Mouse (Mus musculus) hindbrain, embryonic 15.5 days (tissue): ENCODE measurements at regions not wholly inside any gene's neighbourhood (a gene's known extent, or its start where the extent isn't known, plus 50 kb on each side); places are given as distances from the start of the nearest gene placed in this dataset.

Experiments
- ATAC-seq: fragments of 200-750 bp; cut with Nextera tagmentation; 2 replicates; pipeline ENCODE4 v1.8.0; 2017; ENCODE audit warnings: low read depth, moderate number of reproducible peaks, moderate TSS enrichment; ENCODE audit not compliant: low FRiP score
- H3K27ac ChIP-seq: fragments of 300-500 bp; sonication (generic); replicated peaks from 2 replicates; pipeline ENCODE4 v1.5.1; 2015; ENCODE audit warnings: mild to moderate bottlenecking, inconsistent platforms
- H3K27me3 ChIP-seq: fragments of 300-500 bp; sonication (generic); 2 replicates; pipeline ENCODE4 v1.6.1; 2015; ENCODE audit warnings: control low read depth, inconsistent platforms
- H3K36me3 ChIP-seq: fragments of 300-500 bp; sonication (generic); 2 replicates; pipeline ENCODE4 v1.6.1; 2015; ENCODE audit warnings: control low read depth, inconsistent platforms
- H3K4me1 ChIP-seq: fragments of 300-500 bp; sonication (generic); replicated peaks from 2 replicates; pipeline ENCODE4 v1.6.1; 2015; ENCODE audit warnings: control low read depth, inconsistent platforms
- H3K4me2 ChIP-seq: fragments of 300-500 bp; sonication (generic); 2 replicates; pipeline ENCODE4 v1.6.1; 2015; ENCODE audit warnings: moderate library complexity, mild to moderate bottlenecking, inconsistent platforms
- H3K4me3 ChIP-seq: fragments of 300-500 bp; sonication (generic); 2 replicates; pipeline ENCODE4 v1.5.1; 2015; ENCODE audit warnings: mild to moderate bottlenecking, inconsistent platforms
- H3K9ac ChIP-seq: fragments of 300-500 bp; sonication (generic); 2 replicates; pipeline ENCODE4 v1.6.1; 2015; ENCODE audit warnings: inconsistent platforms
- H3K9me3 ChIP-seq: fragments of 300-500 bp; sonication (generic); 2 replicates; pipeline ENCODE4 v1.6.1; 2016; ENCODE audit warnings: control low read depth, inconsistent platforms
- WGBS: fragments of 180-500 bp; shearing (Covaris S2); methylation state at CpG from one replicate; pipeline ENCODE4 v1.1.7; 2015; 5-methylcytosine and 5-hydroxymethylcytosine counted together

GRCm38 (mm10) chr19:30289721-30290120 is 57.0 kb downstream of the Mbl2 start:
- no peak overlapping the region for H3K4me3 ChIP-seq
- no peaks in the 10 kb centered on the region for H3K27me3 ChIP-seq
- no peaks in the 10 kb centered on the region for H3K9me3 ChIP-seq
- no peaks in the 10 kb centered on the region for H3K36me3 ChIP-seq
- H3K4me1 ChIP-seq: no peaks in the 10 kb centered on the region
- H3K27ac ChIP-seq: no peak overlapping the region
- ATAC-seq: no peak
- 70% methylated on average over 4 of the region's 4 CpGs for WGBS
- no peak overlapping the region for H3K4me2 ChIP-seq
- no peak overlapping the region for H3K9ac ChIP-seq

- peak; percentile 38; the same call in 1 of the 2 replicates for ATAC-seq
- Histone ChIP-seq H3K4me3 (peak overlapping the region; percentile 9; the same call in 1 of the 2 replicates), H3K4me2 (peak overlapping the region; percentile 35), H3K9ac (no peak overlapping the region), H3K9me3 (no peaks in the 10 kb centered on the region), H3K27me3 (no peaks in the 10 kb centered on the region), H3K4me1 (no peaks in the 10 kb centered on the region), H3K36me3 (no peaks in the 10 kb centered on the region), H3K27ac (no peak overlapping the region)
- 29% methylated on average over 15 of the region's 15 CpGs for WGBS
Observed at GRCm38 (mm10) chr19:30295263-30295704, 62.5 kb downstream of the Mbl2 start.

GRCm38 (mm10) chr19:30296024-30296423 is 63.3 kb downstream of the Mbl2 start:
- Histone ChIP-seq H3K4me2 (no peak overlapping the region), H3K4me1 (no peaks in the 10 kb centered on the region), H3K36me3 (no peaks in the 10 kb centered on the region), H3K9me3 (no peaks in the 10 kb centered on the region), H3K27ac (no peak overlapping the region), H3K27me3 (no peaks in the 10 kb centered on the region), H3K9ac (no peak overlapping the region), H3K4me3 (no peak overlapping the region)
- no peak for ATAC-seq
- 73% methylated on average over 3 of the region's 3 CpGs for WGBS

GRCm38 (mm10) chr19:30299536-30299935 is 66.8 kb downstream of the Mbl2 start:
- H3K4me2 ChIP-seq: no peak overlapping the region
- ATAC-seq: no peak
- no peak overlapping the region for H3K4me3 ChIP-seq
- no peaks in the 10 kb centered on the region for H3K36me3 ChIP-seq
- WGBS: 84% methylated on average over 3 of the region's 3 CpGs
- H3K27ac ChIP-seq: no peak overlapping the region
- no peak overlapping the region for H3K9ac ChIP-seq
- H3K4me1 ChIP-seq: no peaks in the 10 kb centered on the region
- H3K9me3 ChIP-seq: no peaks in the 10 kb centered on the region
- no peaks in the 10 kb centered on the region for H3K27me3 ChIP-seq

- no peak for ATAC-seq
- Histone ChIP-seq H3K27ac (no peak overlapping the region), H3K27me3 (no peaks in the 10 kb centered on the region), H3K9ac (no peak overlapping the region), H3K4me2 (no peak overlapping the region), H3K4me1 (no peaks in the 10 kb centered on the region), H3K9me3 (no peaks in the 10 kb centered on the region), H3K36me3 (no peaks in the 10 kb centered on the region), H3K4me3 (no peak overlapping the region)
- WGBS: 84% methylated on average over 4 of the region's 4 CpGs
Observed at GRCm38 (mm10) chr19:30302281-30302680, 69.5 kb downstream of the Mbl2 start.

GRCm38 (mm10) chr19:30306379-30306778 is 73.6 kb downstream of the Mbl2 start:
- no peaks in the 10 kb centered on the region for H3K9me3 ChIP-seq
- no peak overlapping the region for H3K4me2 ChIP-seq
- H3K4me1 ChIP-seq: no peaks in the 10 kb centered on the region
- H3K27ac ChIP-seq: no peak overlapping the region
- ATAC-seq: 0 out of 2 replicates have a peak, but pooled peaks have one; percentile 27
- no peak overlapping the region for H3K4me3 ChIP-seq
- no peaks in the 10 kb centered on the region for H3K36me3 ChIP-seq
- WGBS: 87% methylated on average over 2 of the region's 2 CpGs
- H3K27me3 ChIP-seq: no peaks in the 10 kb centered on the region
- H3K9ac ChIP-seq: no peak overlapping the region

GRCm38 (mm10) chr19:30306919-30307318 is 74.2 kb downstream of the Mbl2 start:
- WGBS: 87% methylated on average over 6 of the region's 6 CpGs
- Histone ChIP-seq H3K4me3 (no peak overlapping the region), H3K27me3 (no peaks in the 10 kb centered on the region)

GRCm38 (mm10) chr19:30317314-30317713 is 84.6 kb downstream of the Mbl2 start:
- no peaks in the 10 kb centered on the region for H3K4me1 ChIP-seq
- H3K4me2 ChIP-seq: no peak overlapping the region
- H3K4me3 ChIP-seq: no peak overlapping the region
- ATAC-seq: no peak
- H3K27me3 ChIP-seq: no peaks in the 10 kb centered on the region
- H3K36me3 ChIP-seq: no peaks in the 10 kb centered on the region
- H3K9me3 ChIP-seq: no peaks in the 10 kb centered on the region
- no peak overlapping the region for H3K9ac ChIP-seq
- H3K27ac ChIP-seq: no peak overlapping the region
- 90% methylated on average over 3 of the region's 3 CpGs for WGBS

More at GRCm38 (mm10) chr19:30306919-30307318, 74.2 kb downstream of the Mbl2 start:
- no peak for ATAC-seq
- Histone ChIP-seq H3K9ac (no peak overlapping the region), H3K27ac (no peak overlapping the region), H3K4me1 (no peaks in the 10 kb centered on the region), H3K4me2 (no peak overlapping the region), H3K9me3 (no peaks in the 10 kb centered on the region), H3K36me3 (no peaks in the 10 kb centered on the region)

GRCm38 (mm10) chr19:30327693-30328092 is 95.0 kb downstream of the Mbl2 start:
- ATAC-seq: no peak
- no peak overlapping the region for H3K4me3 ChIP-seq
- no peaks in the 10 kb centered on the region for H3K27me3 ChIP-seq
- H3K9ac ChIP-seq: no peak overlapping the region
- H3K4me1 ChIP-seq: no peaks in the 10 kb centered on the region
- no peak overlapping the region for H3K27ac ChIP-seq
- H3K36me3 ChIP-seq: no peaks in the 10 kb centered on the region
- no peak overlapping the region for H3K4me2 ChIP-seq
- no peaks in the 10 kb centered on the region for H3K9me3 ChIP-seq

GRCm38 (mm10) chr19:30328886-30329285 is 96.1 kb downstream of the Mbl2 start:
- whole genome bisulfite sequencing: 85% methylated on average over 4 of the region's 4 CpGs
- Histone ChIP-seq H3K36me3 (no peaks in the 10 kb centered on the region), H3K4me2 (no peak overlapping the region), H3K9ac (no peak overlapping the region), H3K4me3 (no peak overlapping the region), H3K4me1 (no peaks in the 10 kb centered on the region), H3K9me3 (no peaks in the 10 kb centered on the region), H3K27ac (no peak overlapping the region), H3K27me3 (no peaks in the 10 kb centered on the region)
- no peak for ATAC-seq

GRCm38 (mm10) chr19:30330792-30331191 is 98.0 kb downstream of the Mbl2 start:
- Histone ChIP-seq H3K27me3 (no peaks in the 10 kb centered on the region), H3K36me3 (no peaks in the 10 kb centered on the region), H3K27ac (no peak overlapping the region), H3K9me3 (no peaks in the 10 kb centered on the region), H3K4me3 (no peak overlapping the region), H3K4me2 (no peak overlapping the region), H3K4me1 (no peaks in the 10 kb centered on the region), H3K9ac (no peak overlapping the region)
- ATAC-seq: no peak
- 86% methylated on average over 7 of the region's 7 CpGs for WGBS

- Histone ChIP-seq H3K4me3 (no peak overlapping the region), H3K27ac (no peak overlapping the region), H3K9me3 (no peaks in the 10 kb centered on the region), H3K36me3 (no peaks in the 10 kb centered on the region), H3K4me1 (no peaks in the 10 kb centered on the region), H3K4me2 (no peak overlapping the region), H3K9ac (no peak overlapping the region), H3K27me3 (no peaks in the 10 kb centered on the region)
- no peak for ATAC-seq
- 18% methylated on average over 1 of the region's 1 CpGs for WGBS
Observed at GRCm38 (mm10) chr19:30331850-30332249, 99.1 kb downstream of the Mbl2 start.

- H3K4me3 ChIP-seq: no peak overlapping the region
- no peak overlapping the region for H3K4me2 ChIP-seq
- H3K36me3 ChIP-seq: no peaks in the 10 kb centered on the region
- WGBS: 91% methylated on average over 5 of the region's 5 CpGs
- no peaks in the 10 kb centered on the region for H3K9me3 ChIP-seq
- no peaks in the 10 kb centered on the region for H3K4me1 ChIP-seq
- ATAC-seq: no peak
- H3K27ac ChIP-seq: no peak overlapping the region
- H3K27me3 ChIP-seq: no peaks in the 10 kb centered on the region
- H3K9ac ChIP-seq: no peak overlapping the region
Observed at GRCm38 (mm10) chr19:30344401-30344800, 111.7 kb downstream of the Mbl2 start.
